Mouse (Mus musculus) megakaryocyte, embryonic 14.5 days (primary cell): ENCODE data around the gene Pcp4.

Experiments used
- FLI1 ChIP-seq: IDR thresholded peaks from 2 replicates; pipeline ENCODE4 v1.6.1; 2012; ENCODE audit warnings: low read length, inconsistent platforms, mixed read lengths
- GATA1 ChIP-seq: IDR thresholded peaks from 3 replicates; pipeline ENCODE4 v1.6.1; 2012; ENCODE audit warnings: mixed read lengths, low read length, inconsistent platforms, borderline replicate concordance

DNA sequence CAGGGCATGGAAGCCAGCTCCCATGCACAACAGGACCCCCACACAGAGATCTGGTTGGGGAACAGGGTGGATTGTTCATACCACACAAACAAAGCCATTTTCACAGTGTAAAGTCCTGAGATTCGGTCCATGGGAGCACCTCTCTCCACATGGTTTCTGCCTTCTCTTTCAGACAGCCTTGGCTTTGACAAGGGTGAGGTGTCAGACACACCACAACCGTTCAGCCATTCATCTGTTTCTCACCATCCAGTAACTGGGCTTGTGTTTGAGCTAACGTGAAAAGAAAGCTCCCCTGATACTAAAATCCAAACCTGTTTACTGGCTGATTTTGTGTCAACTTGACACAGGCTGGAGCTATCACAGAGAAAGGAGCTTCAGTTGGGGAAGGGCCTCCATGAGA lies 6.8 kb downstream of the Pcp4 start:
- TF ChIP-seq GATA1 (no peak), FLI1 (no peak)
